Mouse (Mus musculus) E14TG2a.4 (cell line): ENCODE measurements around the gene Smc6.

Experiments used
- H3K27me3 ChIP-seq: 2 replicates; pipeline ENCODE4 v1.6.1; 2014; ENCODE audit warnings: low read length, control low read depth; ENCODE audit not compliant: insufficient read depth
- H3K36me3 ChIP-seq: 2 replicates; pipeline ENCODE4 v1.6.1; 2014; ENCODE audit warnings: low read length, control low read depth; ENCODE audit not compliant: insufficient read depth
- H3K4me1 ChIP-seq: replicated peaks from 2 replicates; pipeline ENCODE4 v1.6.1; 2014; ENCODE audit warnings: low read depth, low read length, control low read depth
- H3K4me3 ChIP-seq: replicated peaks from 2 replicates; pipeline ENCODE4 v1.5.1; 2014; ENCODE audit warnings: mild to moderate bottlenecking, low read length
- H3K9me3 ChIP-seq: 2 replicates; pipeline ENCODE4 v1.6.1; 2014; ENCODE audit warnings: low read length, control low read depth
- CTCF ChIP-seq: conservative IDR thresholded peaks from 2 replicates; pipeline ENCODE4 v1.5.1; 2014; ENCODE audit warnings: low read length
- NANOG ChIP-seq: IDR thresholded peaks from 2 replicates; pipeline ENCODE4 v1.6.1; 2014; ENCODE audit warnings: borderline replicate concordance, low read length, mixed read lengths
- POU5F1 ChIP-seq: IDR thresholded peaks from 2 replicates; pipeline ENCODE4 v1.6.1; 2014; ENCODE audit warnings: low read length, borderline replicate concordance

Smc6 gene

DNA sequence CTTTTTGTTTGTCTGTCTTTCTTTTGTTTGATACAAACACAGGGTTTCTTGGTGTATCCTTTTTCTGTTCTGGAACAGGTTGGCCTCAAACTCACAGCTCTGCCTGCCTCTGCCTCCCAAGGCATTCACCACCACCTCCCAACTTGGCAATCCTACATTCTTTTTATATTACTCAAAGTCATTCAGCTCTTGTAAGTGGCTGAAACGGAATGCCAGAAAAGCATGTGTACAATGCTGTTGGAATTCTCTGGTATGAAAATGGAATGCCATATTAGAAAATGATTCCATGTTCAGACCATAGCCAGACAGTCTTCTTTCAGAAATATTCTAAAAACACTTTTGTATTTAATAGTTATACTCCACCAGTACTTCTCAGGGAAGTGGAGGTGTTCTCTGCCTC lies 7.5 kb downstream of the Smc6 start:
- Histone ChIP-seq H3K4me1 (peaks cover 5% of the 10 kb centered on the region), H3K36me3 (peaks cover 59% of the 10 kb centered on the region), H3K9me3 (no peaks in the 10 kb centered on the region), H3K27me3 (no peaks in the 10 kb centered on the region), H3K4me3 (no peak overlapping the region)
- no peak for TF ChIP-seq NANOG
- no peak for TF ChIP-seq POU5F1
- TF ChIP-seq CTCF, result no peak

DNA sequence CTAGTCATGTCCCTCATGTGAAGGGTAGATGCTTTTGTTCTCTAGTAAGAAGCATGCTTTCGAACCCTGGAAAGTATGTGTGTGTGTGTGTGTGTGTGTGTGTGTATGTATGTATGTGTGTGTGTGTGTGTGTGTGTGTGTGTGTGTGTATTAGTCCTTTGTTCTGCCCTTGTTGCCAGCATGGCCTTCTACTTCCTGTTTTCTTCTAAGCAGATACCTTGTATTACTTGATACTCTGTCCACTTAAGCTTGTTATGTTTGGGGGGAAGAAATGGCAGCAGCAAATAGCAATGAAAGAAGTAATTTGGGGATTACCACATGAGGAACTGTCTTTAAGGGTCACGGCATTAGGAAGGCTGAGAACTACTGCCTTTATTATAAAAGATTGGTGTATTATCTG lies 10.9 kb downstream of the Smc6 start:
- no peaks in the 10 kb centered on the region for H3K4me1 ChIP-seq
- no peak overlapping the region for H3K4me3 ChIP-seq
- peaks cover 78% of the 10 kb centered on the region for H3K36me3 ChIP-seq
- TF ChIP-seq NANOG (no peak), CTCF (no peak), POU5F1 (no peak)
- no peaks in the 10 kb centered on the region for H3K27me3 ChIP-seq
- H3K9me3 ChIP-seq, result no peaks in the 10 kb centered on the region

DNA sequence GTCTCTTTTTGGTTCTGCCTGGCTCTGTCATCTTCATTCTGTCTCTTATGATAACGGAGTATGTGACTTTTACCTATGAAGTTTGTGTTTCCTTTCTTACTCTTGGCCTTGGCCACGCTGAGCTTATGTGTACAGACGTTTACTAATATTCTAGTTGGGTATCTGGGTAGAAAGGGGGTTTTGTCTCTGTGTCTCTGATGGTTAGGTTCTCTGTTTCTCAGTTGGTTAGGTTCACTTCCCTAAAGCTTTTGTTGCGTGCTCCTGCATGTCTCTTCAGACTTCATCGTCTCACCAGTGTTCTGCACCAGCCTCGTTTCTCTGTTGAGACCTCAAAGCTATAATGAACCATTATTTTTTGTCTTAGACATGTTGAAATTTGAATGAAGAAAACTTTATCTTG lies 11.5 kb downstream of the Smc6 start:
- TF ChIP-seq CTCF, result no peak
- TF ChIP-seq POU5F1, result no peak
- H3K4me3 ChIP-seq, result no peak overlapping the region
- H3K27me3 ChIP-seq, result no peaks in the 10 kb centered on the region
- H3K4me1 ChIP-seq, result no peaks in the 10 kb centered on the region
- H3K9me3 ChIP-seq, result no peaks in the 10 kb centered on the region
- H3K36me3 ChIP-seq, result peaks cover 77% of the 10 kb centered on the region

DNA sequence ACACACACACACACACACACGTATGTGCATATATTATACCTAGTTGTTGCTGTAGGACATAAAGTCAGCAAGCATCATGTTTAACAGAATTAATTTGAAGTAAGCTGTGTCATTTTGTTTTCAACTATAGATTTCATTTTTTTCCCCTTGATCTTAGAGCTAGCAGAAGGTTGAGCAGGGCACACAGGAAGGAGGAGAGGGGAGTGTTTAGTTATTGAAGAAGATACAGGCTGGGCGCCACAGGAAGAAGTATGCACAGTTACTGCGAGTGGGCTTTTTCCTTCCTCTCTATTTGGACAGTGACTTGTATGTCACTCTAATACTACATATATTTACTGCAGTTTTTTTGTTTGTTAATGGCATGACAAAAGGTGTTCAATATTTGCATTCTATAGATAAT lies 14.2 kb downstream of the Smc6 start:
- TF ChIP-seq CTCF, result no peak
- TF ChIP-seq POU5F1, result no peak
- no peak for TF ChIP-seq NANOG
- Histone ChIP-seq H3K27me3 (no peaks in the 10 kb centered on the region), H3K4me3 (no peak overlapping the region), H3K9me3 (no peaks in the 10 kb centered on the region), H3K4me1 (no peaks in the 10 kb centered on the region), H3K36me3 (peaks cover 69% of the 10 kb centered on the region)

DNA sequence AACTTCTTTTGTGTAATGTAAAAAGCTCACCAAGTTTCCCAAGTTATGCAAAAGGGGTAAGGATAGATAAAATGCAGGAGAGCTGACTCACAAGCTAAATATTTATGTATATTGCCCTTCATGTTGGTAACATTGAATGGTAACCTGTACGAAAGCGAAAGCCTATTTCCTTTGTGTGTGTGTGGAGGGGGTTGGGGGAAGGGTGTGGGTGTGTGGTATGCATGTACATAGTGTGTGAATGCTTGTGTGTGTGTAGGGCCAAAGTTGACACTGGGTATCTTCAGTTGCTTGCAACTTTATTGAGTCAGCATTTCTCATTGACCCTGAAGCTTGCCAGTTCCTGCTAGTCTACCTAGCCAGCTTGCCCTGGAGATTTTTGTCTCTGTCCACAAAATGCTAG lies 15.9 kb downstream of the Smc6 start:
- Histone ChIP-seq H3K4me3 (no peak overlapping the region), H3K4me1 (no peaks in the 10 kb centered on the region), H3K36me3 (peaks cover 79% of the 10 kb centered on the region), H3K27me3 (no peaks in the 10 kb centered on the region), H3K9me3 (no peaks in the 10 kb centered on the region)
- TF ChIP-seq CTCF (no peak), POU5F1 (no peak), NANOG (no peak)

DNA sequence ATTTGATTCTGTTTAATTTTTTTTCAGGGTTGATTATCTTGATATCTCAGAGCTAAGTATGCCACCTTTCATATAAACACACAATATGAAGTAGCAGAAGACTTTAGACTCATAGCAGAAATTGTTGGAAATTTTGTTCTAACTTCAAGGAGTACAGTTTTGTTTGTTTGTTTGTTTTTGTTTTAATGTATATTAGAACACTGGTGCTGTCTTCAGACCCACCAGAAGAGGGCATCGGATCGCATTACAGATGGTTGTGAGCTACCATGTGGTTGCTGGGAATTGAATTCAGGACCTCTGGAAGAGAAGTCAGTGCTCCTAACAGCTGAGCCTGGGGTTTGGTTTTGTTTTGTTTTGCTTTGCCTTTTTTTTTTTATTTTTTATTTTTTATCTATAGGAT lies 20.7 kb downstream of the Smc6 start:
- no peak overlapping the region for H3K4me3 ChIP-seq

DNA sequence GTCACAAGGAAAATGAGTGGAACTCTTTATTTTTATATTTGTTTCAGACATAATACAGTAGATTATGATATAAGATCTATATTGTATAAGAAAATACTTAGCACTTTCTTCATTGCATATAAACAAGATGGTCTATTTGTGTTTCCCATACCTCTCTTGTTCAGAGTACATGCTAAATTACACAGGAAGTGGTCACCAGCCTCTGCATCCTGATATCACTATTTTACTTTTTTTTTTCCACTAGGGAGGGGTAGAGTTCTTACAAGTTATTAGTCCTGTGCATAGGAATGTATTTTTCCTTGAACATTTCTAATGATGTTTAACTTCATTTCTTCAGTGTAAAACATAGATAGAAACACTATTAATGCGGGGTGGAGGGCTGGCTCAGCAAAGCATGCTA lies 35.2 kb downstream of the Smc6 start:
- Histone ChIP-seq H3K4me3 (no peak overlapping the region), H3K4me1 (peaks cover 9% of the 10 kb centered on the region; the same call in 1 of the 2 replicates), H3K36me3 (peaks cover 77% of the 10 kb centered on the region), H3K9me3 (no peaks in the 10 kb centered on the region), H3K27me3 (no peaks in the 10 kb centered on the region)
- TF ChIP-seq NANOG (no peak), CTCF (no peak), POU5F1 (no peak)

More for the DNA sequence above, 20.7 kb downstream of the Smc6 start:
- no peaks in the 10 kb centered on the region for H3K9me3 ChIP-seq
- H3K36me3 ChIP-seq, result peaks cover 80% of the 10 kb centered on the region
- H3K4me1 ChIP-seq, result no peaks in the 10 kb centered on the region
- no peaks in the 10 kb centered on the region for H3K27me3 ChIP-seq
- TF ChIP-seq CTCF, result peak; percentile 24
- TF ChIP-seq POU5F1, result no peak

DNA sequence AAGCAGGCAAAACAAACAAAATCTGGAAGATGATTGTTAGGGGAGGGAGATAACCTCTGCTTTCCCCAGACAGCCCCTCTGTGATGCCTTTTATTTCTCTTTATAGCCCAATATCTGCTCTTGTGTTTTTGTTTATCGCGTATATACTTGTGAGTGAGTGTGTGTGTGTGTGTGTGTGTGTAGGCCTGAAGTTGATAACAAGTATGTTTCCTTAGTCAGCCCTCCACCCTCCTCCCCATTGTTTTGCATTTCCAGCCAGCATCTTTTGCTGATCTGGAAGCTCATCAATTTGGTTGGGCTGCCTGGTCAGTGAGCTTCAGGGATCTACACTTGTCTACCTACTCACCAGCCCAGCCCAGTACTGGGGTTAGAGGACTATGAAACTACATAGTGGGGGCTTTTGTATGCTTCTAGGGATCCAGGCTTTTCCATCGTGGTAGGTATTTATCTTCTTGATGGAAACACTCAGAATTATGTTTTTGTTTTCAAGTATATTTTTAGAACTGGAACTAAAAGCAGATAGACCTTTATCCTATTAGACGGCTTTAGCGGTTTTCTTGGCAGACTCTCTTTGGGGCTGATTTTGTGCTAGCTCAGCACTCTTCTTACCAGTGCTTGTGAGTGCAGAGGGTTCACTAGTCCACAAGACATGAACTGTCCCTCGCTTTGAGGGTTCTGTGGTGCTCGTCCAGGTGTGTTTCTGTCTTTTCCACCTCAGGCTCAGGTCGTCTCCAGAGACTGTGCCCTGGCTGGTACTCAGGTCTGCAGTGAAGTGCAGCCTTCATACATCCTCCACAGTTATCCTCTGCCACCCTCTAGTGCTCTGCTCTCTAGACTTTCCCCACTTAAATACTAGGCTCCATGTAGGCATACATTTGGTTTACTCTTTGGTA lies 41.3 kb downstream of the Smc6 start:
- Histone ChIP-seq H3K36me3 (peaks cover 84% of the 10 kb centered on the region), H3K27me3 (no peaks in the 10 kb centered on the region), H3K4me3 (no peak overlapping the region), H3K9me3 (no peaks in the 10 kb centered on the region), H3K4me1 (peaks cover 5% of the 10 kb centered on the region; the same call in 1 of the 2 replicates)
- no peak for TF ChIP-seq CTCF
- no peak for TF ChIP-seq POU5F1
- no peak for TF ChIP-seq NANOG

DNA sequence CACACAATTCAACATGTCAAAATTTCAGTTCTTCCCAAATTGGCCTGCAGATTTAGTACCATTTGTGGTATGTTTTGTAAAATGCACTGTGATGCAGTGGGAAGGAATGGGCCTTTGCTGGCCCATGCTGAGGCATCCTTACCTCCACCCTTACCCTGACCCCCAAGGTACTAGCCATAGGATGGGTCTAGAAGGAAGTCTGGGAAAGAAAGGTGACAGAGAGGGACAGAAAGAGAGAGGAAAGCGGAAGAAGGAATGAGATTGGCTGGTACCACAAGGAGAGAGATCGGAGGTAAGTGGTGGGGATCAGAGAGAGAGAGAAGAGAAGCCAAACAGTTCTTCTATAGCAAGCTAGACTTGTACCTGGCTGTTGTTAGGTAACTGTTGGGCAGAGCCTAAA lies 45.4 kb downstream of the Smc6 start:
- Histone ChIP-seq H3K4me1 (no peaks in the 10 kb centered on the region), H3K36me3 (peaks cover 80% of the 10 kb centered on the region), H3K27me3 (no peaks in the 10 kb centered on the region), H3K4me3 (no peak overlapping the region), H3K9me3 (no peaks in the 10 kb centered on the region)
- no peak for TF ChIP-seq POU5F1
- no peak for TF ChIP-seq CTCF
- TF ChIP-seq NANOG, result no peak
